Mouse (Mus musculus) thymus, postnatal 0 days (tissue): Measurements from ENCODE around the gene Usp39. TPM values are rescaled to one million over a fixed set of nuclear protein-coding genes. Genes with fewer than 3 reads are reported as not detected.

Experiments used
- DNase-seq: peaks from one replicate; pipeline ENCODE4 v3.0.0-alpha.2; 2015; ENCODE audit warnings: low spot score
- polyA plus RNA-seq: library from polyadenylated mRNA; unstranded; fragments of >200 nt; fragmentation: Nextera tagmentation; extraction: Ambion mirVana; gene quantifications from 2 replicates; pipeline ENCODE4 v1.2.1, GENCODE M21; 2015

Usp39 gene
- polyA plus RNA-seq = 51.1 and 52.8 TPM in 2 replicates

DNA sequence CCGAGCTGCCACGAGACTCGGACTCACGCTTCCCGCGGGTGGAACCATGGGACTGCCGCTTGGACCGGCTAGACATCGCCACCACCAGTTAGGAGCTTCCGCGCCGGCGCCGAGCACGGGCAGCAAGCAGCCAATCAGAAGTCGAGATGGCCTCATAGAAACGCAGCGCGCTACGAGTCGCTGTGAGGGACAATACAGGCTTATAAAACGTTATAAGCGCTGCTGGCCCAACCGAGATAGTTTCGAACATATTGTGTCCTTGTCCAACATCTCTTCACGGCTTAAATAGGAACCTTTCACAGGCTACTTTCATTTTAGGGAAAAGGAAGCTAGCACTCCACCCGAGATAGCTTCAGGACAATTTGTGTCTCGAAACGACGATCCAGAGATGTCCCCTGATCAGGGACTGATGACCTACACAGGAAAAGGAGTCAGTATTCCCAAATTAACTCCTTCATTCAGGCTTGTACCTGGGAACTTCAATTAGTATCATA lies at the start of gene Usp39:
Gene Usp39, minus strand, starts transcription at position 111 of the 494 bp plus-strand sequence.
- DNase-seq = peak; percentile 92

DNA sequence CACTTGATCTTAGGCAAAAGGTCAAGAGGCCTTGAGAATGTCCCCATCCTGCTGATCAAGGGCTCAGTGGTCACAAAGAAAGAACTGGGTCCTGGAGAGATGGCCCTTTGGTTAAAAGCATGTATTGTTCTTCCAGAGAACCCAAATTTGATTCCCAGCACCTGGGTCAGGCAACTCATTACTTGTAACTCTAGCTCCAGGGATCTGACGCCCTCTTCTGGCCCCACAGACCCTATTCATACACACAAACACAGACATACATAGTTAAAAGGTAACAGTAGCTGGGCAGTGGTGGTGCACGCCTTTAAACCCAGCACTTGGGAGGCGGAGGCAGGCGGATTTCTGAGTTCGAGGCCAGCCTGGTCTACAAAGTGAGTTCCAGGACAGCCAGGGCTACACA lies 47.4 kb upstream of the Usp39 start:
- no peak for DNase-seq

GRCm38 (mm10) chr6:72390795-72391521 lies 46.0 kb upstream of the Usp39 start:
- no peak for DNase-seq

DNA sequence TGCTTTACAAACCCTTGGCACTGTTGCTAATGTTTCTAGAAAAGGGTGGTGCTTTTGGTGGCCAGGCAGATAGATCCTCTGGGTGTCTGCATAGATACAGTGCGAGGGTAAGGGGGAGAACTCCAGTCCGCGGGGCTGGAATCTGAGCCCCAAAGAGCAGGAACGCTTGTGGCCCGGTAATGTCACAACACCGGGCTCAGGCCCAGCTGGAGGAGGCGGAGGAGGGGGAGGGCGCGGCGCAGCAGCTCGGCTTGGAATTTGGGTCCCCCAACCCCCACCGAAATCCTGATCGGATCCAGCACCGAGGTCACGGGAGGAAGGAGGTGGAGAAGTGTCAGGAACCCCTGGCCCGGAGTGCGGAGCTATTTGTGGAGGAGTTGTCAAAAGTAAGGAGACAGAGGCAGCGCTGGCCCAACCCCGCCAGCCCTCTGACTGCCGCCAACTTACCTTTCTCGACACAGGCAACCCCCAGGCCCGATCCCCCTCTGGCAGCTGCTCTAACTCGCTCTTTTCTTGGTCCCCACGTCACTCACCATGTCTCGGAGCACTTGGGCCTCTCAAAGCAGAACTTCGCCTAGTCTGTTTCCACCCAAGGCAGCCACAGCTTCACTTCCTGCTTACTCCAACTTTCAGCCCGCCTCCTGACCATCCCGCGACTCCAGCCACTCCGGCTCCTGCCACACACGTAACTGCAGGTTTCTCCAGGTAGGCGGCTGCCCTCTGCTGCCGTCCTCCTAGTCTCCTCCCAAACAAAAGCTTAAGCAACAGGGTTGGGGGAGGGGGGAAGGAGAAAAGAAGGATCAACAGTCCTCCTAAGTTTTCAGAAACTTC lies 45.2 kb upstream of the Usp39 start, which contains the start of gene Vamp8:
Gene Vamp8, minus strand, starts transcription at position 763 of the 831 bp plus-strand sequence.
- peak; percentile 63 for DNase-seq

GRCm38 (mm10) chr6:72389471-72389940 lies 44.5 kb upstream of the Usp39 start:
- DNase-seq = peak; percentile 39

GRCm38 (mm10) chr6:72388791-72389329 lies 43.9 kb upstream of the Usp39 start:
- no peak for DNase-seq

GRCm38 (mm10) chr6:72388266-72388665 lies 43.3 kb upstream of the Usp39 start:
- DNase-seq = no peak

DNA sequence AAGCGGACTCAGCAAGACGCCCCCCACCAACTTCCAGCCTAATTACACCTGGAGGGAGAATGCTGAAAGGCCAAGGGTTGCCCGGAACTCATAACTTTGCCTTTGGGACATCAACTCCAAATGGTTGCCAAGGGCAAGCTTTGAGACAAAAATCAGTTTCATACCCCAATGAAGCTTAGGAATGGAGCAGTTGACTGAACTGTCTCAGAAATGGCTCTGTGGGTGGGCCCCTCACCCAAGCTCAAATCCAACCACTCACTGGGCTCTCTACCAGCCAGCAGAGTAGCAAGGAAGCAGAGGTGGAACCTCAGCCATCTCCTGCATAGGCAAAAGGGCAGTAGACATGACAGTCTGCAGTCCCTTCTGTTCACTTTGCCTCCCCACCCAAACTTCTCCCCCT lies 42.8 kb upstream of the Usp39 start:
- DNase-seq = no peak

- DNase-seq = no peak
These were observed 41.6 kb upstream of the Usp39 start for GRCm38 (mm10) chr6:72386561-72386960.

DNA sequence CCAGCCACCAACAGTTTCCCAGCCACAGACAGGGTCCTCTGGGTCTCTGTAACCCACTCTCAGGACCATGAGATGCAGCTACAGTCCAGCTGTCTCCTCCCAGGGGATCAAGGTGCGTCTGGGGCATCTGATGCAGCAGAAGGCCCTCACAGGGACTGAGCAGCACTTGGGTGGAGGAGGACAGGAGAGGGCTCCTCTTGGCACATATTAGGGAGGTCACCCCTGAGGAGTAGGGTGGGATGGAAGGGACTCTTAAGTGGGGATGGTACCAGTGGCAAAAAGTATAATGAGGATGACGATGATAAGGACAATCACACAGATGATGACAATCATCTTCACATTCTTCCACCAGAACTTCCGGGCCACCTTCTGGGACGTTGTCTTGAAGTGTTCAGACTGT lies 40.3 kb upstream of the Usp39 start:
- DNase-seq = no peak

DNA sequence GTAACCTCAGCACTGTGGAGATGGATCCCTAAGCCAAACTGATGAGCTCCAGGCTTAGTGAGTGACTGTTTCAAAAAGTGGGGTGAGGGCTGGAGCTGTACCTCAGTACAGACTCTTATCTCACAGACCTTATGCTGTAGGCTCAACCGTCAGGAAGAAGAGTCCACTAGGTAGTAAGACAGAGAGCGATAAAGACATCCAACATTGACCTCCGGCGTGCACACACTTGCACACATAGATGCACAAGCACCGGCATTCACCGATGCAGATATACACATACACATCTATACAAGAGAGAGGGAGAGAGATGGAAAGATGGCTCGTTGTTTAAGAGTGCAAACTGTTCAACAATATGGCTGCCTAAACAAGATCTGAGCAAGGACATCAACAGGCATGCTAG lies 39.0 kb upstream of the Usp39 start:
- DNase-seq = no peak

DNA sequence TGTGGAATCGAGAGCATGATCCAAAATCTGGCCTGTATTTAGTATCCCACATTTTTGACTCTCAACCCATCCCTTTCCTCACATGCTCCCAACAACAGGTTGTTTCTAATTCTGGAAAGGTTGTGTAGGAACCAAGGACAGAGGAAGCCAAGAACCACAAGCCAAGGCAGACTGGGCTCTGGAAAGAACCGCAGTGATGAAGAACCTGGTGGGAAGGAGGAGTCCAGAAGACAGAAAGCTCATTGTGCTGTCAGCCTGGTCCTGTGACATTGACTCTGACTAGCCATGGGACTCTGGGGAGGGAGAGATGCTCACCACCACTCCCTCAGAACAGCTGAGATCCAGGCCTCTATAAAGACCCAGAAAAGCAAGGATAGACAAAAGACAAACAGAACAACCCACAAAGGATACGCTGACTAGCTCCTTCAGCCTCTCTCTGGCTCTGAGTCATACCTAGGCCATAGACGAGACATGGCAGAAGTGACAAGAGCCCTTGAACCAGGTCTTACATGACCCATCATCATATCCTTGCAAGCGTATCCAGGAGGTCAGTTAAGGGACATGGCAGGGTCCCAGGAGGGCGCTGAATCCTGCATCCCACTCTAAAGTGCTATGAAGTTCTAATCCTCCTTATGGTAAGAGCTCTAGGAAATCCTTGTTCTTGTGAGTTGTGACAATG lies 38.3 kb upstream of the Usp39 start:
- no peak for DNase-seq

DNA sequence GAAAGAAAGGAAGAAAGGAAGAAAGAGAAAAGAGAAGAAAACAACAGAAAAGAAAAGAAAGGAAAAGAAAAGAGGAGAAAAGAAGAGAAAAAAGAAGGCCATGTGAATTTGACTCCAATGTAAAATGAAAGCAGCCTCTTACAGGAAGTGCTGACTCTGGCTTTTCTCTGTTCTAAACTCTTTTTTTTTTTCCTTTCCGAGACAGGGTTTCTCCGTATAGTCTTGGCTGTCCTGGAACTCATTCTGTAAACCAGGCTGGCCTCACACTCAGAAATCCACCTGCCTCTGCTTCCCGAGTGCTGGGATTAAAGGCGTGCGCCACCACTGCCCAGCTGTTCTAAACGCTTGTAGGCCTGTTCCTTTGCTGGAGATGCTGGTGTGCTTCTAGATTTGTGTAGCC lies 37.5 kb upstream of the Usp39 start:
- DNase-seq = no peak

- peak; percentile 87 for DNase-seq
These were observed 35.3 kb upstream of the Usp39 start, which contains the start of gene Vamp5 for GRCm38 (mm10) chr6:72380131-72380770. Gene Vamp5, minus strand, starts transcription at chr6:72380468.

- DNase-seq = no peak
These were observed 34.6 kb upstream of the Usp39 start for GRCm38 (mm10) chr6:72379377-72380130.

- no peak for DNase-seq
These were observed 33.7 kb upstream of the Usp39 start for GRCm38 (mm10) chr6:72378510-72379234.

DNA sequence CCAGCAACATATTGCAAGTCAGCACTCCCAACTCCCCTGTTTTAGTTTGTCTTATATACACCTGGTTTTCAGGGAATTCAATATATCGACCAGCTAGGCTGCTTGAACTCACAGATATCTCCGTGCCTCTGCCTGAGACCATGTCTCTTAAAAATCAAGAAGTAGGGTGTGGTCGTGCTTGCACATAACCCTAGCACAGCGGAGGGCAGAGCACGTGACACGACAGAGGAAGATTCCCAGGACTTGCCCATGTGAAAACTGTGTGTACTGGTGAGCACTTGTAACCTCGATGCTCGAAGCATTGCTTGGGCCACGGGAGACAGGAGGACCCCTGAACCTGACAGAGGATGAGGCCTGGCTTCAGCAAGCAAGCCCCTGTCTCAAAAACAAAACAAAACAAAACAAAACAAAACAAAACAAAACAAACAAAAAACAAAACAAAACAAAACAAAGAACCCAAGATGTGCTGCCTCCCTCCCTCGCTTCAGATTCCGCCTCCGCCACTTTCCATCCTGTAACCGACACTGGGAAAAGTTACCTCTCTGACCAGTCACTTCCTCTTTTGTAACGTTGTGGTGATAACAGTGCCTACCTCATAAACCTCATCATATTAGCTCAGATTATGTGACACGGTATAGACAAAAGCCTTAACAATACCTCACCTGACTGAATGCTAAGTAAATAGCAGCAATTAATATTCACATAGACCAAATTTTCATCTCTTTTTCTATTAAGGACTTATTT lies 30.0 kb upstream of the Usp39 start:
- DNase-seq = peak; percentile 10

- DNase-seq = no peak
These were observed 29.2 kb upstream of the Usp39 start for GRCm38 (mm10) chr6:72374206-72374605.

GRCm38 (mm10) chr6:72373184-72373583 lies 28.2 kb upstream of the Usp39 start:
- DNase-seq = no peak
